Mouse (Mus musculus) hematopoietic multipotent progenitor cell, adult 10-12 weeks (in vitro differentiated cells): ENCODE measurements around the gene Akt1. TPM values are rescaled to one million over a fixed set of nuclear protein-coding genes. Genes with fewer than 3 reads are reported as not detected.

Experiments used
- polyA plus RNA-seq: library from polyadenylated mRNA; stranded (reverse); fragments of >175 nt; gene quantifications from 2 replicates; pipeline ENCODE4 v1.2.3, GENCODE M21; 2012; ENCODE audit warnings: low replicate concordance

Akt1 gene
- 241 and 387 TPM in 2 replicates for polyA plus RNA-seq

DNA sequence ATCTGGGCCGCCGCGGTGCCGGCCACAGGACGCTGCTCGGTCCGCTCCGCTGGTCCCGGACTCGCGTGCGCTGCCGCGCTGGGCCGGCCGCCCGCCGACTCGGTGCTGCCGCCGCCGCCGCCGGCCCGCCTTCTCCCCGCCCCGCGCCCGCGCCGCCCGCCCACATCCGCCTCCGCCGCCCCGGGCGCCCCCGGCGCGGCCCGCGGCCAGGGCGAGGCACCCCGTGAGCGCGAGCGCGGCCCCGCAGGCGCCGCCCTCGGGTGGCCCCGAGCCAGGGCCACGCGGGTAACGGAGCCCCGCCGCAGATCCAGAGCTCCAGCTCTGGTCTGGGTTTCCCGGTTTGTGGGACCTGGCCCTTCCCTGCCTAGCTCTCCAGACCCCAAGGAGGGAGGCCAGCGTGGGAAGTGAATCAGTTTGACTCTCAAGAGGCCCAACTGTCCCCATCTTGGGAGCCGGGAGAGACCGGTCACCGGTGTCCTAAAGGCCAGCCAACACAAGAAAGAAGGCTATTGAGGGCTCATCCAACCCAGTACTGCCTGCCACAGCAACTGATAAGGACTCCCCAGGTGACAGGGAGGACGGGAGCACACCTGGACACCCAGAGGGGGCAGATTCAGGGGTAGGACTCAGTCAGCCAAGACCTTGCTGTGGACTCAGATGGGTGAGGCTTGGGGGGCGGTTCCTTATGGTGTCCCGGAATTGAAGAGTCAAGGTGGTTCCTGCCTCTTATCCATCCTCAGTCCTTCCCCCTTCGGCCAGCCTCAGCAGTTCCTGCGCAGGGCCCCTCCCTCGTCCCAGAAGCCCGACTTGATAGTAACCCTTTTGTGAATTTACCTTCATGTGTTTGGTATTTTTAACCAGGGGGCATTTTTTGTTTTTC is at the start of gene Akt1:
Gene Akt1 (minus strand): TSS at position 753 of the 880 bp plus-strand sequence.

DNA sequence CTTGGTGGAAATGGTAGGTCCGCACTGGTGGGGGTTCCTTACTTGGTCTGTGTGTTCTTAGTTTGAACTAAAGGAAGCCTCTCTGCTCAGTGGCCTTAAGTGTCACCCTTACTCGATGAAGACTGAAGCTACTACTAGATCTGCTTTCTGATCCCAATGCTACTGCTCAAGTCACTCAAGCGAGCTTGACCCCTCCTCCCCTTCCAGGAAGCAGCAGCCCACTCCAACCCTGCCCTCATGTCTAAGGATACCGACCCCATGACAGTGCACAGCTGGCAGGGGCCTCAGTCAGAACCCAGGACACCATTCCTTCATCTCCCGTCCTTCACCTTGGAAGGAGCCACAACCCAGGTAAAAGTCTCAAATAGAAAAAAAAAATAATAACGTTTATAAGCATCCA is 45.5 kb upstream of the Akt1 start, which contains the start of gene Cep170b:
Gene Cep170b (plus strand): TSS at position 240 of the 400 bp plus-strand sequence.

DNA sequence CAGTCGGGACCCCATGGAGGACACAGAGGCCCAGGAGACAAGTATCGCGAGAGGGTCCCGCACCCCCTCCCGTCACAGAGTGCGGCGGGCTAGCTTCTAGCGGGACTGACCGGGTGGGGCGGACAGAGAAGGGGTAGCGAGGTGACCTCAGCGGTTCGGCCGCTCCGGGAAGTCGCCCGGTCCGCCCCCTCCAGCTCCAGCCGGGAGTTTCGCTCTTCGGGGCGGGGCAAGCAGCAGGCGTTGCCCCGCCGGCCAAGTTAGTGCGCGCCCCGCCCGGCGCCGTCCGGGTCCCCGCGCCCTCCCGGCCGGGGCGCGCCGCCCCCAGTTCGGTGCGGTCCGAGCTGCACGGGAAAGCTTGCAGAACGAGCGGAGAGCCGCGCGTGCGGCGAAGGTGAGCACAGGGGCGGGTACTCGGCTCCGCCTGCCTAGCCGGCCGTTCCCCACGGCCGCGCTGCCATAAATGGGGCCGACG is 3.9 kb upstream of the Akt1 start, which contains the start of gene Zbtb42:
Gene Zbtb42 (plus strand): TSS at position 274 of the 472 bp plus-strand sequence.

DNA sequence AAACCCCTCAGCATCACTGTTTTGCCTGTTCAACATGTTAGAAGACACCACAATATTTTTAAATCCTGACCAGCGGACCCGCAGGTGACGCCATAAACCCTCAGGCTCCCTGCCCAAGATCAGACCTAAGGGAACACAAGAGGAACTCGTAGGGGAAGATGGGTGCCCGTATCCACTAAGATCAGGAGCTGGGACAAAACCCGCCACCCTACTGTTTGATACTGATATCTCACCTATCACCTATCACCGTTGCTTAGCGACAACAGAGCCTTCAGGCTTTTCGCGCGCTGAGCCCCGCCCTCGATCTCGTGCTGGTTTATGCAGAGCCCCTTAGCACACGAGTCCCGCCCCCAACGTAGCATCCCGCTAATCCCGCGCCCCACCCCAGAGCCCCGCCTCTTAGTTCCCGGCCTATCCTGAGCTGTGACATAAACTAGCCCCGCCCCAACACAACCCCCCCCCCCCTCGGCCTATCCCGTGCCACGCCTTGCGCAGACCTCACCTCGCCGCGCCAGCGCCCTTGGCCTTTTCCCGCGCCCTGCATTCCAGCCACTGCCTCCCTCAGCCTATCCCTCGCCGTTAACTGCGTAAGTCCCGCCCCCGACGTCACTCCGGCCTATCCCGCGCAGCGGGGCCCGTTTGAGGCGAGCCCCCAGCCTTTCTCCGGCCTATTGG is 30.4 kb downstream of the Akt1 start, which contains the start of gene Siva1:
Gene Siva1 (plus strand): TSS at position 500 of the 675 bp plus-strand sequence.

DNA sequence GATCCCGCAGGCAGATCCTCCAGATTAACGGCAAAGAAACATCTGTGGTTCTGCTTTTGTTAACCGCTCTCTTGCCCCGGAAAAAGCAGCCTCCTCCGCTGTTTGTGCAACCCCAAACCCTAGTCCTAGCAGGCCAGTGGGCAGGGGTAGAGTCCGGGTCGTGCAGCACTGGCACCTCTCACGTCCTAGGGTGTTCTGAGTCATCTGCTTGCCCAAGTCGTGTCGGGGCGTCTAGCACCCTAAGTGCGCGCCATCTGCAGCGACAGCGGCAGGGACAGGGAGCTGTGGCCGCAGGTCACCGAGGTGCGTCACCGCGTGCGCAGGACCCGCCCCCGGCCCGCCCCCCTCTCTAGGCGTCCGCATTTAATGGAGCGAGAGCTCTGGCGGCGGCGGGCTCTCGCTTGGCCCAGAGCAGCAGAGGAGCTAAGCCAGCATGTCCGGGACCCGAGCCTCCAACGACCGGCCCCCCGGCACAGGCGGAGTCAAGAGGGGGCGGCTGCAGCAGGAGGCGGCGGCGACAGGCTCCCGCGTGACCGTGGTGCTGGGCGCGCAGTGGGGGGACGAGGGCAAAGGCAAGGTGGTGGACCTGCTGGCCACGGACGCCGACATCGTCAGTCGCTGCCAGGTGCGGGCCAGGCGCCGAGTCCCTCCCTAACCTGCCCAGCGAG is 54.9 kb downstream of the Akt1 start, which contains the start of gene Adssl1:
Gene Adssl1 (plus strand): TSS at position 360 of the 668 bp plus-strand sequence.

Other genes with a start within 250 kb of the Akt1 start
- gene A530016L24Rik, start 185.4 kb downstream of the Akt1 start, polyA plus RNA-seq = not detected in 2 replicates
- gene Tmem179, start 158.1 kb downstream of the Akt1 start, polyA plus RNA-seq = not detected in 2 replicates
- 61.9 and 159 TPM in 2 replicates for gene Inf2, start 86.1 kb downstream of the Akt1 start, polyA plus RNA-seq
- gene Adssl1, start 54.8 kb downstream of the Akt1 start, polyA plus RNA-seq = 34.8 and 57.0 TPM in 2 replicates
- 14.1 and 24.9 TPM in 2 replicates for gene Siva1, start 30.2 kb downstream of the Akt1 start, polyA plus RNA-seq
- gene Zbtb42, start 3.9 kb upstream of the Akt1 start, polyA plus RNA-seq = 21.1 and 47.2 TPM in 2 replicates
- 9.9 and 19.5 TPM in 2 replicates for gene Cep170b, start 45.6 kb upstream of the Akt1 start, polyA plus RNA-seq
- gene Pld4, start 85.8 kb upstream of the Akt1 start, polyA plus RNA-seq = 197 and 291 TPM in 2 replicates
- gene Ahnak2, start 127.8 kb upstream of the Akt1 start, polyA plus RNA-seq = 0.31 and 3.6 TPM in 2 replicates
- gene Clba1, start 134.1 kb upstream of the Akt1 start, polyA plus RNA-seq = 0.73 and 1.4 TPM in 2 replicates
- 13.8 and 23.1 TPM in 2 replicates for gene Cdca4, start 154.5 kb upstream of the Akt1 start, polyA plus RNA-seq
- gene Gpr132, start 193.3 kb upstream of the Akt1 start, polyA plus RNA-seq = 16.5 and 17.0 TPM in 2 replicates